Mouse (Mus musculus): ENCODE results near the gene Smarcad1.

Gene Smarcad1

GRCm38 (mm10) chr6:65079139-65079538, 36.8 kb downstream of the Smarcad1 start:
- DNase-seq (ENCODE audit: low read depth) = peak; percentile 5

- DNase-seq (ENCODE audit: low read depth) = no peak
These were observed 72.5 kb downstream of the Smarcad1 start for GRCm38 (mm10) chr6:65114902-65115301.

GRCm38 (mm10) chr6:65117540-65117939, 75.2 kb downstream of the Smarcad1 start:
- no peak for DNase-seq (ENCODE audit: low read depth)

GRCm38 (mm10) chr6:65126074-65126726, 83.8 kb downstream of the Smarcad1 start:
- DNase-seq (ENCODE audit: low read depth) = no peak

- DNase-seq (ENCODE audit: low read depth) = no peak
These were observed 90.0 kb downstream of the Smarcad1 start for GRCm38 (mm10) chr6:65132376-65132775.

- DNase-seq (ENCODE audit: low read depth) = no peak
These were observed 95.4 kb downstream of the Smarcad1 start for GRCm38 (mm10) chr6:65137802-65138201.

- no peak for DNase-seq (ENCODE audit: low read depth)
These were observed 95.9 kb downstream of the Smarcad1 start for GRCm38 (mm10) chr6:65138243-65138642.

- no peak for DNase-seq (ENCODE audit: low read depth)
These were observed 97.8 kb downstream of the Smarcad1 start for GRCm38 (mm10) chr6:65140082-65140749.

GRCm38 (mm10) chr6:65140750-65141243, 98.4 kb downstream of the Smarcad1 start:
- DNase-seq (ENCODE audit: low read depth) = no peak

- DNase-seq (ENCODE audit: low read depth) = no peak
These were observed 99.9 kb downstream of the Smarcad1 start for GRCm38 (mm10) chr6:65142316-65142715.

- DNase-seq (ENCODE audit: low read depth) = no peak
These were observed 102.3 kb downstream of the Smarcad1 start, which contains the start of gene Hpgds for GRCm38 (mm10) chr6:65144621-65145205. Gene Hpgds (minus strand): TSS chr6:65144908.

GRCm38 (mm10) chr6:65146363-65146762, 104.0 kb downstream of the Smarcad1 start:
- no peak for DNase-seq (ENCODE audit: low read depth)

GRCm38 (mm10) chr6:65150703-65151102, 108.3 kb downstream of the Smarcad1 start:
- no peak for DNase-seq (ENCODE audit: low read depth)

GRCm38 (mm10) chr6:65153570-65153969, 111.2 kb downstream of the Smarcad1 start:
- no peak for DNase-seq (ENCODE audit: low read depth)

- no peak for DNase-seq (ENCODE audit: low read depth)
These were observed 114.7 kb downstream of the Smarcad1 start for GRCm38 (mm10) chr6:65157042-65157441.

GRCm38 (mm10) chr6:65159381-65159942, 117.1 kb downstream of the Smarcad1 start:
- no peak for DNase-seq (ENCODE audit: low read depth)

- DNase-seq (ENCODE audit: low read depth) = no peak
These were observed 121.8 kb downstream of the Smarcad1 start for GRCm38 (mm10) chr6:65164137-65164536.

GRCm38 (mm10) chr6:65164977-65165376, 122.6 kb downstream of the Smarcad1 start:
- no peak for DNase-seq (ENCODE audit: low read depth)

Data from c-Kit-positive CD71-negative TER-119-negative erythroid progenitor cells, embryonic 14.5 days (primary cell).